Mouse (Mus musculus): ENCODE measurements around the gene Tbc1d7. TPM values are rescaled to one million over a fixed set of nuclear protein-coding genes. Genes with fewer than 3 reads are reported as not detected.

Tbc1d7 gene
- polyA plus RNA-seq, 1 experiment from 2014 or later: 20.7 TPM

DNA sequence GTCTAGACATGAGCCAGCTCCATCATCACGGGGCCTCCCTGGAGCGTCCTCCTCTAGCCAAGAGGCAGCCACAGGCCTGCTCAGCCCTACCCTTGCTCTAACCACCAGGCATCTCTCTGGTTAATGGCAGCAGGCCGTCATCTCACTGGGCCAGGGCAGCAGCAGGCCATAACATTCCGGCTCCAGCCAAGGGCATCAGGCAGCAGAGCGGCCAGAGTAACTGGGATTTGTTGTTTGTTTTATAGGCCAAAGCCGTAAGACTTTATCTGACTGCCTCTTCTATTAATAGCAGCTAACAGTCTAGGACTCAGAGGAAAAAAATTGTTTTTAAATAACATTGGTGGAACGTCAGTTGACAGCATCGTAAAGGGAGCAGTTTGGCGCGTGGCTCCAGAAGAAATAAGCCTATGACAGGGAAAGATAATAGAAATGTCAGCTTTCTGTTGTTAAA lies 39.5 kb downstream of the Tbc1d7 start:
- no peak overlapping the region for H3K27ac ChIP-seq

DNA sequence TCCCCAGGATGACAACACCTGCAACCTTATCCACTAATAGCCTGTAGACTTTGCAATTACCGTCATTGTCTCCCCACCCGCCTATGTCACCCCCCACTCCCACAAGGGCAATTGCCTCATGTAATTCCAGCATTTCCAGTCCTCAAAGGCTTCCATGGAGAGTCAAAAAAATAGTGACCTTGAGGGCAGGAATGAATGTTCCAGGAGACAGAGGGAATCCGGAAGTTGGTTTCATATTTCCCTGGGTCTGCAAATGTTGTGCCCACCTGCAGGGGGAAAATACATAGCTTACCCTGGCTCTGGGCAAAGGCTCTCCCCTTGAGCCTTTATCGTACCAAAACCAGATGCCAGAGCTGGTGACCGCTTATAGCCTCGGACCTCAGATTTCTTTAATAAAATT lies 41.1 kb downstream of the Tbc1d7 start:
- no peak for ATAC-seq

More for the DNA sequence above, 39.5 kb downstream of the Tbc1d7 start:
- Histone ChIP-seq H3K36me3 (no peaks in the 10 kb centered on the region), H3K4me1 (no peaks in the 10 kb centered on the region), H3K4me2 (no peak overlapping the region), H3K9me3 (replicated peaks) (no peaks in the 10 kb centered on the region), H3K9ac (no peak overlapping the region), H3K27me3 (replicated peaks) (no peaks in the 10 kb centered on the region; the same call in 1 of the 2 replicates), H3K4me3 (no peak overlapping the region)
- no peak for ATAC-seq
- WGBS (ENCODE audit: insufficient replicate concordance): 63% methylated on average over 10 of the region's 10 CpGs

DNA sequence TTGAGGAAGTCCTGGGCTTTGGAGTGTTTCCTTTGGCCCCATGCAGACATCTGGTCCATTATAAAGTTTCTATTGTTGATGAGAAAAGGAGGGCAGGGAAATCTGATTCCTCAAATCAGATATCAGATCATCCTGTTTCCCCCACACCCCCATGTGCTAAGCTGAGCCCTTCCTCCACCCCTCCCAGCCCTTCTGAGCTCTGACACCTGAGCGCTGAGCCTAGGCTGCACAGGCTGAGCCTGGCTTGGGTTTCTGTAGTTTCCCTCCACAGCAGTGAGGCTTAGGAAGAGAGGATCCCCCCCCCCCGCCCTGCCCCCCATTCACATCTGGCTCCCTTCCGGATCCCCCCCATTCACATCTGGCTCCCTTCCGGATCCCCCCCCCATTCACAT lies 46.6 kb downstream of the Tbc1d7 start:
- Histone ChIP-seq H3K9me3 (replicated peaks) (no peaks in the 10 kb centered on the region), H3K27me3 (replicated peaks) (peaks cover 6% of the 10 kb centered on the region), H3K4me1 (no peaks in the 10 kb centered on the region), H3K4me2 (no peak overlapping the region), H3K36me3 (no peaks in the 10 kb centered on the region), H3K9ac (no peak overlapping the region), H3K27ac (no peak overlapping the region), H3K4me3 (no peak overlapping the region)
- no peak for ATAC-seq
- WGBS (ENCODE audit: insufficient replicate concordance): 29% methylated on average over 4 of the region's 4 CpGs

More for the DNA sequence above, 41.1 kb downstream of the Tbc1d7 start:
- Histone ChIP-seq H3K9ac (no peak overlapping the region), H3K36me3 (no peaks in the 10 kb centered on the region), H3K4me2 (no peak overlapping the region), H3K27me3 (replicated peaks) (no peaks in the 10 kb centered on the region; the same call in 1 of the 2 replicates), H3K9me3 (replicated peaks) (no peaks in the 10 kb centered on the region), H3K27ac (no peak overlapping the region), H3K4me3 (no peak overlapping the region), H3K4me1 (no peaks in the 10 kb centered on the region)
- 69% methylated on average over 6 of the region's 6 CpGs for WGBS (ENCODE audit: insufficient replicate concordance)

DNA sequence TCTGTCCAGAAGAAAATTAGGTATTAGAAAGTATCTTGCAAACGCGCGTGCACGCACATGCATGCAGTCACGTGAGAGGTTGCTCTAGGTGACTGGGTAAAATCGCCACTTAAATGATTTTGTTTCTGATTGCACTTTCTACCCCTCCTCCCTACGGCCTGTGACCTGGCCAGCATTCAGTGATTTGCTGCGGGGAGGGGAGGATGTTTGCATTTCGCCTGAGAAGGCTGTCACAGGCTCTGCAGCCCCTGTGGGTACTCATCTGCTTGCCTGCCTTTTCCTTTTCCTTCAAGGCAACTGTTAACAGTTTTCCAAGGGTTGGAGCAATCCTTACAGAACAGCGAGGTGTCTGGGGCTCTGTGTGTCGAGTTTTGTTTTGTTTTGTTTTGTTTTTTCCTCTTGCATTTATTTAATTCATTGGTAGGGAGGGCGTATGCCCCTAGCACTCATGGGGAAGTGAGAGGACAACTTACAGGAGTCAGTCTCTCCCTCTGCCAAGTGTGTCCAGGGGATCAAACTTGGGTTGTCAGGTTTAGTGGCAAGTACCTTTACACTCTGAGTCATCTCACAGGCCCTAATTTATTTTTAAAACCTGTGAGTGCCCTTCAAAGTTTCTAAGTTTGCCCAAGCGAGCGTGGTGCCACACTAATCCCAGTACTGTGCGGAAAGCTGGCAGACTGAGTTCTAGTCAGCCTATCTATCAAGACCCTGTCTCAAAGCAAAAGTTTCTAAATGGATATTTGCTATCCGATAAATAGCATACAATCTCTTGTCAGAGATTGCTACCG lies 47.2 kb downstream of the Tbc1d7 start:
- Histone ChIP-seq H3K36me3 (no peaks in the 10 kb centered on the region), H3K27ac (no peak overlapping the region), H3K27me3 (replicated peaks) (peaks cover 6% of the 10 kb centered on the region), H3K4me3 (no peak overlapping the region), H3K9me3 (replicated peaks) (no peaks in the 10 kb centered on the region), H3K9ac (no peak overlapping the region), H3K4me1 (no peaks in the 10 kb centered on the region), H3K4me2 (no peak overlapping the region)
- ATAC-seq: no peak
- 49% methylated on average over 17 of the region's 17 CpGs for WGBS (ENCODE audit: insufficient replicate concordance)

DNA sequence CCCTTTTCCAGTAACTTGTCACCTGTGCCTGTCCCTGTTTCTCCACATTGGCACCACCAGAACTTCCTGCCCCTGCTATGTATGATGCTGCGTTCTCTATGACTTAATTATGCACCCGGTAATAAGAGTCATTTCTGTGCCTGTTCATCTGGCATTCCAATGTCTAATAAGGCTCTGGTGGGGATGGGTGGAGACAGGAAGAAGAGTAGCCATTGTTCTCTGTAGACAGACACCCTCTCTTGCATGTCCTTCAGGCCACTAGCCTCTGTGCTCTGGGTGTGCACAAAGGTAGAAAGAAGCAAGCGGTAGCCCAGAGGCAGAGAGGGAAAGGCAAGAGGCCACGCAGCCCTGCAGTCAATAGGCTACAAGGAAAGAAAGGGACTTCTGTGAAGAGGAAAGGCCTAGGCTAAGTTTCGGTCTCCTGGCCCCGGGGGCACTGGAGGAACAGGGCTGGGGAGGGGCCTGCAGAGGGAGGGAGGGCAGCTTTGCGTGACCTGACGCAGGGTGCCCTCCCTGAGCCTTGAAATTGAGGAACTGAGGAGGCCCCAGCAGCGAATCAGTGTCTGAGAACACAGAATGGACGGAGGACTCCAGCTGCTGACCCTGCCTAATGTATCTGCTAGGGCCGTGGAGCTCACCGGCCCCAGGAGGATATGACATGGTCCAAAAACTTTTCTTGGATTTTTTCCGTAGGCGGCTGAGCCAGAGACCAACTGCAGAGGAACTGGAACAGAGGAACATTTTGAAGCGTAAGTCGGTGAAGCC lies 48.8 kb downstream of the Tbc1d7 start:
- H3K4me2 ChIP-seq: no peak overlapping the region
- no peak overlapping the region for H3K4me3 ChIP-seq
- no peak overlapping the region for H3K27ac ChIP-seq
- H3K4me1 ChIP-seq: no peaks in the 10 kb centered on the region
- ATAC-seq: no peak
- H3K9me3 ChIP-seq (replicated peaks): no peaks in the 10 kb centered on the region
- peaks cover 6% of the 10 kb centered on the region for H3K27me3 ChIP-seq (replicated peaks)
- H3K9ac ChIP-seq: no peak overlapping the region
- whole genome bisulfite sequencing (ENCODE audit: insufficient replicate concordance): 55% methylated on average over 16 of the region's 16 CpGs
- no peaks in the 10 kb centered on the region for H3K36me3 ChIP-seq

DNA sequence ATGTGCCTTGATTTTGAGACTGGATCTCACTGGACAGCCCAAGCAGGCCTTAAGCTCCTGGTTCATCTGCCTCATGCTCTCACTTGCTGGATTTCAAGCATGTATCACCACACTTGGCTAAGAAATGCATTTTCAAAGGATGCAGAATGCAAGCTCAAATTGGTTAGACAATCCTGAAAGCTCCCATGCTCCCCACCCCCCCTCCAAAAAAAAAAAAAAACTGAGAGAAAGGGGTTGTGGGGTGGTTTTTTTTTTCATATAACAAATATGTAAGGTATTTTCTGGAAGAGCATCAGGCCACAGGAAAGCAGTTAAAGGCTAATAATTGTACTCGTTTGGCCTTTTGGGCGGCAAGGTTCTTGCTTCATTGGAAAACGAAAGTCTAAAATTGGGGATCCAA lies 58.2 kb downstream of the Tbc1d7 start:
- Histone ChIP-seq H3K27me3 (replicated peaks) (no peaks in the 10 kb centered on the region), H3K9ac (no peak overlapping the region), H3K36me3 (no peaks in the 10 kb centered on the region), H3K27ac (no peak overlapping the region), H3K4me2 (no peak overlapping the region), H3K9me3 (replicated peaks) (no peaks in the 10 kb centered on the region), H3K4me1 (no peaks in the 10 kb centered on the region), H3K4me3 (no peak overlapping the region)
- WGBS (ENCODE audit: insufficient replicate concordance): 75% methylated on average over 3 of the region's 3 CpGs
- ATAC-seq: no peak

DNA sequence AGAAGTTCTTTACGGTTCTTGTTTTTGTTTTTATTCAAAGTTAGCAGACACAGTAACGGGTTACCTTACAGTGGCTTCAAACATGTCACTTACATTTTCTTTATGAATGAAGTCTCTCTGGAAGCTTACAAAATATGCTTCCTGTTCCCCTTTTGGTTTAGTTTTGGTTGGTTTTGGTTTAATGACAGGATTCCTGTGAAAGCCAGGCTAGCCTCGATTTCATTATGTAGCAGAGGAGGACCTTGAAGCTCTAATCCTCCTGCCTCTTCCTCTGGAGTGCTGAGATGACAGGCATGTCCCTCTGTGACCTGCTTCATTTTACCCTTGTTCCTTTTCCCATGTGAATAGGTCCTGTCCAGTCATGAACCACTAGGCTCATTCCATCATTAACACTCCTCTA lies 58.6 kb downstream of the Tbc1d7 start:
- no peaks in the 10 kb centered on the region for H3K9me3 ChIP-seq (replicated peaks)
- ATAC-seq: no peak
- no peak overlapping the region for H3K4me2 ChIP-seq
- H3K4me3 ChIP-seq: no peak overlapping the region
- no peak overlapping the region for H3K27ac ChIP-seq
- WGBS (ENCODE audit: insufficient replicate concordance): 51% methylated on average over 3 of the region's 3 CpGs
- H3K9ac ChIP-seq: no peak overlapping the region
- no peaks in the 10 kb centered on the region for H3K27me3 ChIP-seq (replicated peaks)
- no peaks in the 10 kb centered on the region for H3K4me1 ChIP-seq
- no peaks in the 10 kb centered on the region for H3K36me3 ChIP-seq

DNA sequence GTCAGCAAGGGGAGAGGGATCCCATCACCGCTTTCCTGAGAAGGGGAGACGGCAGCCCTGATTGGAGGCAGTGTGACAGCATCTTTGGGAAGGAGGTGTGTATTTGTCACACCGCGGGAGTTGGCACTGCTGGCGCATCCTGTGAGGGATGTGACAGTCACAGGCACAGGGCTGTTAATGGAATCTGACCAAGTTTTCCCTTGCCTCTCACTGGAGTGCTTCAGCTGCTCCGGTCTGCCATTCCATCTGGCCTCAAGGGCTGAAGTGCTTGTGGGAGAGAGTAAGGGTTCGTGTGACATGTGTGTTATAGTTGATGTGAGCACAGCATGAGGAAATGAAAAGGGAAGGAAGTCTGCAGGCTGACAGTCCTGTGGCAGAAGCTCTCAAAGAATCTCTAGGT lies 59.0 kb downstream of the Tbc1d7 start:
- Histone ChIP-seq H3K27ac (no peak overlapping the region), H3K9me3 (replicated peaks) (no peaks in the 10 kb centered on the region), H3K36me3 (no peaks in the 10 kb centered on the region), H3K9ac (no peak overlapping the region), H3K4me2 (no peak overlapping the region), H3K27me3 (replicated peaks) (no peaks in the 10 kb centered on the region), H3K4me3 (no peak overlapping the region), H3K4me1 (no peaks in the 10 kb centered on the region)
- no peak for ATAC-seq
- WGBS (ENCODE audit: insufficient replicate concordance): 55% methylated on average over 7 of the region's 7 CpGs

DNA sequence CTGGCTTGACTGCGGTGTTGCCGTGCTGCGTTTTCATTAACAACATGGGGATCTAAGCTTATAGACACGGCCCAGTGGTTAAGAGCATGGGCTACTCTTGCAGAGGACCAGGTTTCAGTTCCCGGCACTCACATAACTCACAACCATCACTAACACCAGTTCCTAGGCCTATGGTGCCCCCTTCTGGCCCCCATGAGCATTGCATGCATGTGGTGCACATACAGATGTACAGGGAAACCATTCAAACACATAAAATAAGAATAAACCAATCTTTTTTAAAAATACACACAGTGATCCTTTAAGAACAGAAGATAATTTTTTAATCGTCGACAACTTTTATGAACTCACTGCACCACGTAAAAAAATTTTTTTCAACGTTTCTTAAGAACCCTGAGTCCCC lies 66.8 kb downstream of the Tbc1d7 start:
- WGBS (ENCODE audit: insufficient replicate concordance): 85% methylated on average over 9 of the region's 9 CpGs
- H3K4me1 ChIP-seq: no peaks in the 10 kb centered on the region
- H3K9me3 ChIP-seq (replicated peaks): no peaks in the 10 kb centered on the region; the same call in 1 of the 2 replicates
- no peaks in the 10 kb centered on the region for H3K36me3 ChIP-seq
- no peak overlapping the region for H3K9ac ChIP-seq
- no peaks in the 10 kb centered on the region for H3K27me3 ChIP-seq (replicated peaks)
- no peak overlapping the region for H3K27ac ChIP-seq
- no peak overlapping the region for H3K4me2 ChIP-seq
- no peak for ATAC-seq
- H3K4me3 ChIP-seq: no peak overlapping the region

DNA sequence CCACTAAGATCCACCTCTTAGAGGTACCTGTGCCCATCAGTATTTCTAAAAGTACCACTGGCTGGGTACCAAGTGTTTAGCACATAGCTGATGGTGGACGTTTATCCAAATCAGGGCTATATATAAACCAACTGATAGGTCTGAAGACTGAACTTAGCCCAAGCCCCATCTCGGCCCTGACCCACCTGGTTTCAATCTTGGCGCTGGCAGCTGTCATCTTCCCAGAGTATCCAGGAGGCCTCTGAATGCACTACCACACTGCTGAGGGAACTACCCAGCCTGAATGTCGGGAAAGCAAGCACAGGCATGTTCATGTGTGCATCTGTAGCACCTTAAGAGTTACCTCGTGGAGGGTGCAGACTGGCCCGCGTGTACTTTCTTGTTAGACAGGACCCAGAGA lies 68.4 kb downstream of the Tbc1d7 start:
- Histone ChIP-seq H3K9me3 (replicated peaks) (no peaks in the 10 kb centered on the region; the same call in 1 of the 2 replicates), H3K9ac (no peak overlapping the region), H3K36me3 (no peaks in the 10 kb centered on the region), H3K4me2 (no peak overlapping the region), H3K27me3 (replicated peaks) (no peaks in the 10 kb centered on the region), H3K4me3 (no peak overlapping the region), H3K4me1 (no peaks in the 10 kb centered on the region), H3K27ac (no peak overlapping the region)
- 66% methylated on average over 7 of the region's 7 CpGs for WGBS (ENCODE audit: insufficient replicate concordance)
- no peak for ATAC-seq
